Mouse (Mus musculus) lung, embryonic 16.5 days (tissue): ENCODE data around the gene Plch2. TPM values are rescaled to one million over a fixed set of nuclear protein-coding genes. Genes with fewer than 3 reads are reported as not detected.

ENCODE experiments used
- ATAC-seq: fragments of 200-750 bp; cut with Nextera tagmentation; 2 replicates; pipeline ENCODE4 v1.8.0; 2017; ENCODE audit warnings: low read depth, mild to moderate bottlenecking, moderate library complexity
- H3K27ac ChIP-seq: fragments of 300-500 bp; sonication (generic); 2 replicates; pipeline ENCODE4 v1.5.1; 2014; ENCODE audit warnings: mild to moderate bottlenecking, control low read depth, low read length
- H3K27me3 ChIP-seq: fragments of 300-500 bp; sonication (generic); 2 replicates; pipeline ENCODE4 v1.6.1; 2014; ENCODE audit warnings: low read depth, low read length, mixed read lengths; ENCODE audit not compliant: control insufficient read depth, insufficient read depth
- H3K36me3 ChIP-seq: fragments of 300-500 bp; sonication (generic); 2 replicates; pipeline ENCODE4 v1.6.1; 2014; ENCODE audit warnings: low read length; ENCODE audit not compliant: control insufficient read depth, insufficient read depth
- H3K4me1 ChIP-seq: fragments of 300-500 bp; sonication (generic); replicated peaks from 2 replicates; pipeline ENCODE4 v1.6.1; 2014; ENCODE audit warnings: low read length, mixed read lengths; ENCODE audit not compliant: control insufficient read depth, insufficient read depth
- H3K4me2 ChIP-seq: fragments of 300-500 bp; sonication (generic); 2 replicates; pipeline ENCODE4 v1.6.1; 2014; ENCODE audit warnings: low read depth, low read length, control low read depth
- H3K4me3 ChIP-seq: fragments of 300-500 bp; sonication (generic); 2 replicates; pipeline ENCODE4 v1.5.1; 2014; ENCODE audit warnings: mild to moderate bottlenecking, low read length, control low read depth
- H3K9ac ChIP-seq: fragments of 300-500 bp; sonication (generic); 2 replicates; pipeline ENCODE4 v1.6.1; 2014; ENCODE audit warnings: low read length, control low read depth
- H3K9me3 ChIP-seq: fragments of 300-500 bp; sonication (generic); 2 replicates; pipeline ENCODE4 v1.6.1; 2016; ENCODE audit warnings: low read length; ENCODE audit not compliant: control insufficient read depth
- WGBS: fragments of 180-500 bp; shearing (Covaris S2); extraction: QIAGEN DNeasy Blood & Tissue Kit; methylation state at CpG from one replicate; pipeline ENCODE4 v1.1.7; 2014; 5-methylcytosine and 5-hydroxymethylcytosine counted together
- polyA plus RNA-seq: library from polyadenylated mRNA; unstranded; fragments of >200 nt; fragmentation: Nextera tagmentation; extraction: Ambion mirVana; gene quantifications from 2 replicates; pipeline ENCODE4 v1.2.1, GENCODE M21; 2015

The Plch2 gene
- polyA plus RNA-seq, 1 experiment from 2014 or later: 11.4 TPM

- Histone ChIP-seq H3K27me3 (no peaks in the 10 kb centered on the region), H3K4me3 (peak within 1 kb of the TSS; percentile 64), H3K27ac (peak within 1 kb of the TSS; percentile 89), H3K9ac (peak within 1 kb of the TSS; percentile 74), H3K9me3 (no peaks in the 10 kb centered on the region), H3K4me1 (peaks cover 21% of the 10 kb centered on the region), H3K4me2 (peak within 1 kb of the TSS; percentile 81), H3K36me3 (peaks cover 27% of the 10 kb centered on the region)
- peak; percentile 94 for ATAC-seq
- under 1% methylated on average over 48 of the region's 48 CpGs for WGBS
Measured at GRCm38 (mm10) chr4:155066834-155067522, 10.4 kb upstream of the Plch2 start, which contains the start of gene Pex10. TSS of gene Pex10 (plus strand) at chr4:155067016.

GRCm38 (mm10) chr4:155065970-155066833, 9.6 kb upstream of the Plch2 start:
- 4% methylated on average over 15 of the region's 15 CpGs for WGBS

GRCm38 (mm10) chr4:155064474-155064873, 7.9 kb upstream of the Plch2 start:
- peak overlapping the region; percentile 96 for H3K27ac ChIP-seq
- ATAC-seq: no peak
- H3K27me3 ChIP-seq: no peaks in the 10 kb centered on the region
- no peak overlapping the region for H3K4me3 ChIP-seq
- 40% methylated on average over 2 of the region's 2 CpGs for WGBS
- H3K4me1 ChIP-seq: peaks cover 21% of the 10 kb centered on the region
- H3K9me3 ChIP-seq: no peaks in the 10 kb centered on the region
- peak overlapping the region; percentile 56 for H3K9ac ChIP-seq
- H3K36me3 ChIP-seq: peaks cover 8% of the 10 kb centered on the region; the same call in 1 of the 2 replicates
- H3K4me2 ChIP-seq: peak overlapping the region; percentile 27; the same call in 1 of the 2 replicates

More at GRCm38 (mm10) chr4:155065970-155066833, 9.6 kb upstream of the Plch2 start:
- peak overlapping the region; percentile 81 for H3K4me2 ChIP-seq
- H3K9me3 ChIP-seq: no peaks in the 10 kb centered on the region
- peaks cover 19% of the 10 kb centered on the region for H3K36me3 ChIP-seq
- peak overlapping the region; percentile 89 for H3K27ac ChIP-seq
- ATAC-seq: peak; percentile 49
- peaks cover 21% of the 10 kb centered on the region for H3K4me1 ChIP-seq
- H3K9ac ChIP-seq: peak overlapping the region; percentile 53
- no peaks in the 10 kb centered on the region for H3K27me3 ChIP-seq
- peak overlapping the region; percentile 64 for H3K4me3 ChIP-seq

GRCm38 (mm10) chr4:155063895-155064294, 7.3 kb upstream of the Plch2 start:
- Histone ChIP-seq H3K27me3 (no peaks in the 10 kb centered on the region), H3K4me2 (peak overlapping the region; percentile 52), H3K4me3 (peak overlapping the region; percentile 32), H3K27ac (peak overlapping the region; percentile 96), H3K9me3 (no peaks in the 10 kb centered on the region), H3K9ac (peak overlapping the region; percentile 64), H3K4me1 (peaks cover 21% of the 10 kb centered on the region), H3K36me3 (peaks cover 6% of the 10 kb centered on the region; the same call in 1 of the 2 replicates)
- ATAC-seq: peak; percentile 72
- WGBS: 20% methylated on average over 3 of the region's 3 CpGs

GRCm38 (mm10) chr4:155058325-155058724, 1.7 kb upstream of the Plch2 start:
- Histone ChIP-seq H3K36me3 (no peaks in the 10 kb centered on the region), H3K27ac (no peak overlapping the region), H3K9me3 (no peaks in the 10 kb centered on the region), H3K4me3 (no peak overlapping the region), H3K9ac (no peak overlapping the region), H3K27me3 (no peaks in the 10 kb centered on the region), H3K4me1 (peaks cover 12% of the 10 kb centered on the region; the same call in 1 of the 2 replicates), H3K4me2 (no peak overlapping the region)
- peak; percentile 44; the same call in 1 of the 2 replicates for ATAC-seq
- 32% methylated on average over 10 of the region's 10 CpGs for WGBS

- WGBS: 74% methylated on average over 7 of the region's 7 CpGs
- no peak for ATAC-seq
- Histone ChIP-seq H3K27ac (no peak overlapping the region), H3K36me3 (no peaks in the 10 kb centered on the region), H3K4me2 (no peak overlapping the region), H3K4me3 (no peak overlapping the region), H3K9ac (no peak overlapping the region), H3K4me1 (no peaks in the 10 kb centered on the region), H3K9me3 (no peaks in the 10 kb centered on the region), H3K27me3 (no peaks in the 10 kb centered on the region; the same call in 1 of the 2 replicates)
Measured at GRCm38 (mm10) chr4:155050116-155050515, 6.5 kb downstream of the Plch2 start.

GRCm38 (mm10) chr4:155046636-155047035, 9.9 kb downstream of the Plch2 start:
- Histone ChIP-seq H3K36me3 (no peaks in the 10 kb centered on the region), H3K4me2 (no peak overlapping the region), H3K4me3 (no peak overlapping the region), H3K27me3 (peaks cover 32% of the 10 kb centered on the region), H3K27ac (no peak overlapping the region), H3K9me3 (no peaks in the 10 kb centered on the region), H3K9ac (no peak overlapping the region), H3K4me1 (no peaks in the 10 kb centered on the region)
- no peak for ATAC-seq
- WGBS: 78% methylated on average over 14 of the region's 14 CpGs

- Histone ChIP-seq H3K27ac (no peak overlapping the region), H3K36me3 (no peaks in the 10 kb centered on the region), H3K9me3 (no peaks in the 10 kb centered on the region), H3K9ac (no peak overlapping the region), H3K4me1 (no peaks in the 10 kb centered on the region), H3K4me2 (peak overlapping the region; percentile 54), H3K27me3 (peaks cover 36% of the 10 kb centered on the region), H3K4me3 (peak overlapping the region; percentile 28)
- WGBS: under 1% methylated on average over 25 of the region's 25 CpGs
- ATAC-seq: no peak
Measured at GRCm38 (mm10) chr4:155043289-155043625, 13.3 kb downstream of the Plch2 start.
